Mouse (Mus musculus) MEL (cell line): ENCODE measurements around the gene Ros1.

Experiments used
- BHLHE40 ChIP-seq: IDR thresholded peaks from 2 replicates; pipeline ENCODE4 v1.6.1; 2012; ENCODE audit warnings: low read depth, mild to moderate bottlenecking, inconsistent platforms, low read length, improper control_type of control experiment, borderline replicate concordance
- CHD2 ChIP-seq: IDR thresholded peaks from 2 replicates; pipeline ENCODE4 v1.6.1; 2011; ENCODE audit warnings: low read length, improper control_type of control experiment
- CTCF ChIP-seq, 3 experiments: IDR thresholded peaks in 2 of 3; conservative IDR thresholded peaks in 1 of 3; 2 replicates each; pipeline ENCODE4 v1.5.1; 2011 to 2012; ENCODE audit warnings: low read length in 3 of 3, low read depth in 2 of 3, mild to moderate bottlenecking in 2 of 3, improper control_type of control experiment in 1 of 3, inconsistent platforms in 1 of 3, mixed read lengths in 1 of 3, moderate library complexity in 1 of 3; ENCODE audit not compliant: control insufficient read depth in 1 of 3, insufficient read depth in 1 of 3, poor library complexity in 1 of 3, severe bottlenecking in 1 of 3
- EP300 ChIP-seq, 2 experiments: IDR thresholded peaks; 2 replicates each; pipeline ENCODE4 v1.6.1; 2011; ENCODE audit warnings: improper control_type of control experiment in 2 of 2, low read length in 2 of 2, low read depth in 1 of 2, mild to moderate bottlenecking in 1 of 2
- MAZ ChIP-seq: IDR thresholded peaks from 2 replicates; pipeline ENCODE4 v1.6.1; 2012; ENCODE audit warnings: low read depth, mild to moderate bottlenecking, inconsistent platforms, low read length, improper control_type of control experiment
- POLR2A ChIP-seq, 2 experiments: IDR thresholded peaks; 2 replicates each; pipeline ENCODE4 v1.6.1; 2011 to 2012; ENCODE audit warnings: low read length in 2 of 2, mild to moderate bottlenecking in 2 of 2, control low read depth in 1 of 2, improper control_type of control experiment in 1 of 2, low read depth in 1 of 2, moderate library complexity in 1 of 2; ENCODE audit not compliant: control insufficient read depth in 1 of 2, insufficient read depth in 1 of 2, poor library complexity in 1 of 2
- RCOR1 ChIP-seq: IDR thresholded peaks from 2 replicates; pipeline ENCODE4 v1.6.1; 2012; ENCODE audit warnings: low read depth, mild to moderate bottlenecking, inconsistent platforms, low read length, improper control_type of control experiment
- SMC3 ChIP-seq: IDR thresholded peaks from 2 replicates; pipeline ENCODE4 v1.6.1; 2011; ENCODE audit warnings: low read depth, low read length, improper control_type of control experiment
- TBP ChIP-seq: IDR thresholded peaks from 2 replicates; pipeline ENCODE4 v1.8.0; 2011; ENCODE audit warnings: low read depth, low read length, improper control_type of control experiment
- ZKSCAN1 ChIP-seq: IDR thresholded peaks from 2 replicates; pipeline ENCODE4 v1.6.1; 2012; ENCODE audit warnings: low read depth, mild to moderate bottlenecking, inconsistent platforms, low read length, improper control_type of control experiment, moderate library complexity
- ZNF384 ChIP-seq: IDR thresholded peaks from 2 replicates; pipeline ENCODE4 v1.6.1; 2012; ENCODE audit warnings: low read depth, mild to moderate bottlenecking, inconsistent platforms, low read length, improper control_type of control experiment

GRCm38 (mm10) chr10:52242015-52242414 is 47.0 kb upstream of the Ros1 start:
- TF ChIP-seq EP300 (IDR thresholded peaks at IDR 0.05; ENCODE audit: low read depth in 1 of 2, low read length in 2 of 2) (no peak), CTCF (IDR thresholded peaks at IDR 0.05 in 2 of 3, conservative IDR thresholded peaks at IDR 0.05 in 1 of 3; ENCODE audit: control insufficient read depth in 1 of 3, insufficient read depth in 1 of 3, low read depth in 2 of 3, low read length in 3 of 3, poor library complexity in 1 of 3, severe bottlenecking in 1 of 3) (no peak), ZNF384 (no peak), CHD2 (no peak), SMC3 (no peak), POLR2A (IDR thresholded peaks at IDR 0.05; ENCODE audit: control insufficient read depth in 1 of 2, insufficient read depth in 1 of 2, low read depth in 1 of 2, low read length in 2 of 2, poor library complexity in 1 of 2) (no peak), TBP (no peak), RCOR1 (no peak), MAZ (no peak), ZKSCAN1 (no peak), BHLHE40 (no peak)
